Mouse (Mus musculus): ENCODE measurements around the gene Tbc1d19. TPM values are rescaled to one million over a fixed set of nuclear protein-coding genes. Genes with fewer than 3 reads are reported as not detected.

The Tbc1d19 gene
- polyA plus RNA-seq, 1 experiment from 2014 or later: 64.3 TPM

- H3K27ac ChIP-seq (ENCODE audit: low read depth, low read length): no peak overlapping the region
- no peak for ATAC-seq (ENCODE audit: low FRiP score)
- H3K9ac ChIP-seq (ENCODE audit: low read length): no peak overlapping the region
- H3K27me3 ChIP-seq (ENCODE audit: control insufficient read depth, insufficient read depth, low read length): no peaks in the 10 kb centered on the region
- WGBS: 58% methylated on average over 4 of the region's 4 CpGs
- no peaks in the 10 kb centered on the region for H3K4me1 ChIP-seq (ENCODE audit: control insufficient read depth, insufficient read depth, low read length)
- H3K9me3 ChIP-seq (ENCODE audit: control insufficient read depth, low read length): no peaks in the 10 kb centered on the region
- DNase-seq (ENCODE audit: low spot score, missing footprints): peak; percentile 73
- H3K36me3 ChIP-seq (ENCODE audit: control insufficient read depth, insufficient read depth, low read length): no peaks in the 10 kb centered on the region
- no peak overlapping the region for H3K4me2 ChIP-seq
- no peak overlapping the region for H3K4me3 ChIP-seq (ENCODE audit: low read depth, low read length)
Observed at GRCm38 (mm10) chr5:53880724-53881123, 71.3 kb downstream of the Tbc1d19 start.

GRCm38 (mm10) chr5:53881381-53881990 is 72.1 kb downstream of the Tbc1d19 start:
- H3K36me3 ChIP-seq (ENCODE audit: control insufficient read depth, insufficient read depth, low read length): no peaks in the 10 kb centered on the region
- H3K9me3 ChIP-seq (ENCODE audit: control insufficient read depth, low read length): no peaks in the 10 kb centered on the region
- no peak overlapping the region for H3K4me2 ChIP-seq
- DNase-seq (ENCODE audit: low spot score, missing footprints): no peak
- WGBS: 90% methylated on average over 4 of the region's 4 CpGs
- H3K4me1 ChIP-seq (ENCODE audit: control insufficient read depth, insufficient read depth, low read length): no peaks in the 10 kb centered on the region
- H3K9ac ChIP-seq (ENCODE audit: low read length): no peak overlapping the region
- H3K27me3 ChIP-seq (ENCODE audit: control insufficient read depth, insufficient read depth, low read length): no peaks in the 10 kb centered on the region
- no peak for ATAC-seq (ENCODE audit: low FRiP score)
- no peak overlapping the region for H3K4me3 ChIP-seq (ENCODE audit: low read depth, low read length)
- H3K27ac ChIP-seq (ENCODE audit: low read depth, low read length): no peak overlapping the region

GRCm38 (mm10) chr5:53901406-53901805 is 92.0 kb downstream of the Tbc1d19 start:
- no peaks in the 10 kb centered on the region for H3K27me3 ChIP-seq (ENCODE audit: control insufficient read depth, insufficient read depth, low read length)
- H3K9ac ChIP-seq (ENCODE audit: low read length): no peak overlapping the region
- no peak overlapping the region for H3K27ac ChIP-seq (ENCODE audit: low read depth, low read length)
- ATAC-seq (ENCODE audit: low FRiP score) (no peak), DNase-seq (ENCODE audit: low spot score, missing footprints) (no peak)
- H3K4me1 ChIP-seq (ENCODE audit: control insufficient read depth, insufficient read depth, low read length): no peaks in the 10 kb centered on the region
- no peaks in the 10 kb centered on the region for H3K36me3 ChIP-seq (ENCODE audit: control insufficient read depth, insufficient read depth, low read length)
- no peaks in the 10 kb centered on the region for H3K9me3 ChIP-seq (ENCODE audit: control insufficient read depth, low read length)
- no peak overlapping the region for H3K4me2 ChIP-seq
- WGBS: 92% methylated on average over 9 of the region's 9 CpGs
- H3K4me3 ChIP-seq (ENCODE audit: low read depth, low read length): no peak overlapping the region

- no peak for ATAC-seq (ENCODE audit: low FRiP score)
Observed at GRCm38 (mm10) chr5:53902757-53903156, 93.4 kb downstream of the Tbc1d19 start.

GRCm38 (mm10) chr5:53909201-53909600 is 99.8 kb downstream of the Tbc1d19 start:
- ATAC-seq (ENCODE audit: low FRiP score) (no peak), DNase-seq (ENCODE audit: low spot score, missing footprints) (peak; percentile 33)
- no peak overlapping the region for H3K9ac ChIP-seq (ENCODE audit: low read length)
- no peak overlapping the region for H3K4me3 ChIP-seq (ENCODE audit: low read depth, low read length)
- no peak overlapping the region for H3K4me2 ChIP-seq
- no peaks in the 10 kb centered on the region for H3K36me3 ChIP-seq (ENCODE audit: control insufficient read depth, insufficient read depth, low read length)
- H3K9me3 ChIP-seq (ENCODE audit: control insufficient read depth, low read length): no peaks in the 10 kb centered on the region
- no peaks in the 10 kb centered on the region for H3K4me1 ChIP-seq (ENCODE audit: control insufficient read depth, insufficient read depth, low read length)
- no peaks in the 10 kb centered on the region for H3K27me3 ChIP-seq (ENCODE audit: control insufficient read depth, insufficient read depth, low read length)
- no peak overlapping the region for H3K27ac ChIP-seq (ENCODE audit: low read depth, low read length)
- WGBS: 94% methylated on average over 3 of the region's 3 CpGs

More at GRCm38 (mm10) chr5:53902757-53903156, 93.4 kb downstream of the Tbc1d19 start:
- H3K4me1 ChIP-seq (ENCODE audit: control insufficient read depth, insufficient read depth, low read length): no peaks in the 10 kb centered on the region
- no peak overlapping the region for H3K27ac ChIP-seq (ENCODE audit: low read depth, low read length)
- H3K4me3 ChIP-seq (ENCODE audit: low read depth, low read length): no peak overlapping the region
- H3K4me2 ChIP-seq: no peak overlapping the region
- peak; percentile 17 for DNase-seq (ENCODE audit: low spot score, missing footprints)
- H3K27me3 ChIP-seq (ENCODE audit: control insufficient read depth, insufficient read depth, low read length): no peaks in the 10 kb centered on the region
- no peaks in the 10 kb centered on the region for H3K9me3 ChIP-seq (ENCODE audit: control insufficient read depth, low read length)
- no peak overlapping the region for H3K9ac ChIP-seq (ENCODE audit: low read length)
- no peaks in the 10 kb centered on the region for H3K36me3 ChIP-seq (ENCODE audit: control insufficient read depth, insufficient read depth, low read length)
- WGBS: 94% methylated on average over 3 of the region's 3 CpGs

GRCm38 (mm10) chr5:53920416-53920815 is 111.0 kb downstream of the Tbc1d19 start:
- Histone ChIP-seq H3K4me2 (no peak overlapping the region), H3K9ac (ENCODE audit: low read length) (no peak overlapping the region), H3K9me3 (ENCODE audit: control insufficient read depth, low read length) (no peaks in the 10 kb centered on the region; the same call in 1 of the 2 replicates), H3K36me3 (ENCODE audit: control insufficient read depth, insufficient read depth, low read length) (no peaks in the 10 kb centered on the region), H3K27ac (ENCODE audit: low read depth, low read length) (no peak overlapping the region), H3K4me3 (ENCODE audit: low read depth, low read length) (no peak overlapping the region), H3K27me3 (ENCODE audit: control insufficient read depth, insufficient read depth, low read length) (no peaks in the 10 kb centered on the region), H3K4me1 (ENCODE audit: control insufficient read depth, insufficient read depth, low read length) (no peaks in the 10 kb centered on the region)
- WGBS: 96% methylated on average over 2 of the region's 2 CpGs
- no peak for DNase-seq (ENCODE audit: low spot score, missing footprints)
- no peak for ATAC-seq (ENCODE audit: low FRiP score)

GRCm38 (mm10) chr5:53922149-53922904 is 112.9 kb downstream of the Tbc1d19 start:
- no peaks in the 10 kb centered on the region; the same call in 1 of the 2 replicates for H3K9me3 ChIP-seq (ENCODE audit: control insufficient read depth, low read length)
- DNase-seq (ENCODE audit: low spot score, missing footprints) (no peak), ATAC-seq (ENCODE audit: low FRiP score) (peak; percentile 27; the same call in 1 of the 2 replicates)
- H3K36me3 ChIP-seq (ENCODE audit: control insufficient read depth, insufficient read depth, low read length): no peaks in the 10 kb centered on the region
- H3K9ac ChIP-seq (ENCODE audit: low read length): no peak overlapping the region
- H3K4me2 ChIP-seq: no peak overlapping the region
- 80% methylated on average over 10 of the region's 10 CpGs for WGBS
- H3K27ac ChIP-seq (ENCODE audit: low read depth, low read length): no peak overlapping the region
- no peaks in the 10 kb centered on the region for H3K27me3 ChIP-seq (ENCODE audit: control insufficient read depth, insufficient read depth, low read length)
- H3K4me3 ChIP-seq (ENCODE audit: low read depth, low read length): no peak overlapping the region
- H3K4me1 ChIP-seq (ENCODE audit: control insufficient read depth, insufficient read depth, low read length): no peaks in the 10 kb centered on the region

- H3K9me3 ChIP-seq (ENCODE audit: control insufficient read depth, low read length): no peaks in the 10 kb centered on the region; the same call in 1 of the 2 replicates
- H3K27me3 ChIP-seq (ENCODE audit: control insufficient read depth, insufficient read depth, low read length): no peaks in the 10 kb centered on the region
- H3K27ac ChIP-seq (ENCODE audit: low read depth, low read length): no peak overlapping the region
- ATAC-seq (ENCODE audit: low FRiP score) (no peak), DNase-seq (ENCODE audit: low spot score, missing footprints) (no peak)
- WGBS: 73% methylated on average over 4 of the region's 4 CpGs
- H3K9ac ChIP-seq (ENCODE audit: low read length): no peak overlapping the region
- H3K36me3 ChIP-seq (ENCODE audit: control insufficient read depth, insufficient read depth, low read length): no peaks in the 10 kb centered on the region
- no peak overlapping the region for H3K4me3 ChIP-seq (ENCODE audit: low read depth, low read length)
- no peak overlapping the region for H3K4me2 ChIP-seq
- H3K4me1 ChIP-seq (ENCODE audit: control insufficient read depth, insufficient read depth, low read length): no peaks in the 10 kb centered on the region
Observed at GRCm38 (mm10) chr5:53924005-53924404, 114.6 kb downstream of the Tbc1d19 start.

GRCm38 (mm10) chr5:53926301-53926855 is 117.0 kb downstream of the Tbc1d19 start:
- no peak overlapping the region for H3K4me2 ChIP-seq
- ATAC-seq (ENCODE audit: low FRiP score) (no peak), DNase-seq (ENCODE audit: low spot score, missing footprints) (no peak)
- H3K27me3 ChIP-seq (ENCODE audit: control insufficient read depth, insufficient read depth, low read length): no peaks in the 10 kb centered on the region
- no peak overlapping the region for H3K4me3 ChIP-seq (ENCODE audit: low read depth, low read length)
- no peaks in the 10 kb centered on the region for H3K36me3 ChIP-seq (ENCODE audit: control insufficient read depth, insufficient read depth, low read length)
- no peak overlapping the region for H3K9ac ChIP-seq (ENCODE audit: low read length)
- no peaks in the 10 kb centered on the region for H3K9me3 ChIP-seq (ENCODE audit: control insufficient read depth, low read length)
- 87% methylated on average over 11 of the region's 11 CpGs for WGBS
- H3K4me1 ChIP-seq (ENCODE audit: control insufficient read depth, insufficient read depth, low read length): no peaks in the 10 kb centered on the region
- no peak overlapping the region for H3K27ac ChIP-seq (ENCODE audit: low read depth, low read length)
